Mouse (Mus musculus) G1E (cell line): Measurements from ENCODE around the gene Best3. TPM values are rescaled to one million over a fixed set of nuclear protein-coding genes. Genes with fewer than 3 reads are reported as not detected.

Experiments
- ATAC-seq: 2 replicates; pipeline ENCODE4 v1.8.0; 2016; ENCODE audit warnings: mild to moderate bottlenecking; ENCODE audit not compliant: insufficient number of reproducible peaks, poor library complexity, low FRiP score, severe bottlenecking; ENCODE audit errors: extremely low read depth
- DNase-seq: peaks from one replicate; pipeline ENCODE4 v3.0.0; 2012; ENCODE audit warnings: low spot score
- H3K27me3 ChIP-seq: 2 replicates; pipeline ENCODE4 v1.6.1; 2012; ENCODE audit warnings: mild to moderate bottlenecking, low read length, inconsistent platforms; ENCODE audit not compliant: insufficient read depth
- H3K36me3 ChIP-seq: replicated peaks from 2 replicates; pipeline ENCODE3; 2012; ENCODE audit warnings: mild to moderate bottlenecking, inconsistent platforms
- H3K4me1 ChIP-seq: 2 replicates; pipeline ENCODE4 v1.6.1; 2012; ENCODE audit warnings: low read depth, low read length, inconsistent platforms, mixed read lengths; ENCODE audit not compliant: insufficient read depth
- H3K4me3 ChIP-seq: 2 replicates; pipeline ENCODE4 v1.5.1; 2012; ENCODE audit warnings: low read depth, mild to moderate bottlenecking, inconsistent platforms, low read length, moderate library complexity, mixed read lengths
- H3K9me3 ChIP-seq: replicated peaks from 2 replicates; pipeline ENCODE4 v1.6.1; 2012; ENCODE audit warnings: inconsistent platforms
- CTCF ChIP-seq: IDR thresholded peaks from 2 replicates; pipeline ENCODE4 v1.5.1; 2012; ENCODE audit warnings: low read depth, low read length, inconsistent platforms, mixed read lengths
- GATA1 ChIP-seq: IDR thresholded peaks from 2 replicates; pipeline ENCODE4 v1.6.1; 2012; ENCODE audit warnings: borderline replicate concordance, low read length, inconsistent platforms, mixed read lengths
- GATA2 ChIP-seq: IDR thresholded peaks from 2 replicates; pipeline ENCODE4 v1.6.1; 2012; ENCODE audit warnings: low read depth, low read length, inconsistent platforms, borderline replicate concordance
- POLR2AphosphoS5 ChIP-seq: IDR thresholded peaks from 2 replicates; pipeline ENCODE4 v1.6.1; 2012; ENCODE audit warnings: low read depth, low read length, inconsistent platforms; ENCODE audit not compliant: insufficient replicate concordance
- TAL1 ChIP-seq: conservative IDR thresholded peaks from 2 replicates; pipeline ENCODE4 v1.6.1; 2012; ENCODE audit warnings: low read depth, low read length, inconsistent platforms, mixed read lengths
- polyA plus RNA-seq: library from polyadenylated mRNA; stranded (reverse); fragments of >175 nt; gene quantifications from 2 replicates; pipeline ENCODE4 v1.2.3, GENCODE M21; 2012
- total RNA-seq, 2 experiments: library from RNA; stranded (forward) in 1 of 2; stranded (reverse) in 1 of 2; fragments of 200-1000 nt in 1 of 2; fragments of >200 nt in 1 of 2; fragmentation: Nextera tagmentation in 1 of 2; gene quantifications; 2 replicates each; pipeline ENCODE4 v1.2.3; 2014 to 2017

Gene Best3
- total and polyA plus RNA-seq, 3 experiments = not detected

GRCm38 (mm10) chr10:117062894-117063253, 76.8 kb downstream of the Best3 start:
- Histone ChIP-seq H3K9me3 (no peaks in the 10 kb centered on the region), H3K36me3 (peaks cover 45% of the 10 kb centered on the region), H3K4me3 (peak overlapping the region; percentile 93), H3K27me3 (no peaks in the 10 kb centered on the region), H3K4me1 (peaks cover 42% of the 10 kb centered on the region)
- peak; percentile 36 for DNase-seq
- TF ChIP-seq GATA2 (no peak), POLR2AphosphoS5 (no peak), GATA1 (no peak), TAL1 (no peak), CTCF (no peak)
- peak; percentile 52 for ATAC-seq

GRCm38 (mm10) chr10:117063254-117064021, 77.3 kb downstream of the Best3 start, which contains the start of gene Cct2:
Gene Cct2, minus strand, starts transcription at chr10:117063814.
- TF ChIP-seq GATA2 (no peak), TAL1 (no peak), CTCF (no peak), GATA1 (no peak), POLR2AphosphoS5 (no peak)
- peaks cover 39% of the 10 kb centered on the region for H3K36me3 ChIP-seq
- peaks cover 37% of the 10 kb centered on the region for H3K4me1 ChIP-seq
- peak within 1 kb of the TSS; percentile 93 for H3K4me3 ChIP-seq
- H3K9me3 ChIP-seq = no peaks in the 10 kb centered on the region
- ATAC-seq (peak; percentile 77), DNase-seq (peak; percentile 89)
- no peaks in the 10 kb centered on the region for H3K27me3 ChIP-seq

- no peak for TF ChIP-seq CTCF
- H3K36me3 ChIP-seq = peaks cover 37% of the 10 kb centered on the region
- peak overlapping the region; percentile 50; the same call in 1 of the 2 replicates for H3K4me3 ChIP-seq
- H3K9me3 ChIP-seq = no peaks in the 10 kb centered on the region
- peaks cover 31% of the 10 kb centered on the region for H3K4me1 ChIP-seq
- ATAC-seq (no peak), DNase-seq (no peak)
- no peaks in the 10 kb centered on the region for H3K27me3 ChIP-seq
Measured at GRCm38 (mm10) chr10:117064076-117064475, 78.0 kb downstream of the Best3 start.

GRCm38 (mm10) chr10:117069109-117069508, 83.0 kb downstream of the Best3 start:
- no peak for ATAC-seq
- Histone ChIP-seq H3K4me1 (peaks cover 6% of the 10 kb centered on the region), H3K9me3 (peaks cover 3% of the 10 kb centered on the region), H3K27me3 (no peaks in the 10 kb centered on the region), H3K36me3 (peaks cover 47% of the 10 kb centered on the region), H3K4me3 (no peak overlapping the region)
- TF ChIP-seq CTCF = no peak
- no peak for DNase-seq

- Histone ChIP-seq H3K4me1 (peaks cover 4% of the 10 kb centered on the region), H3K27me3 (no peaks in the 10 kb centered on the region), H3K9me3 (peaks cover 3% of the 10 kb centered on the region), H3K36me3 (peaks cover 74% of the 10 kb centered on the region), H3K4me3 (no peak overlapping the region)
- no peak for DNase-seq
- ATAC-seq = no peak
- TF ChIP-seq TAL1 = no peak
- no peak for TF ChIP-seq GATA1
- no peak for TF ChIP-seq POLR2AphosphoS5
- no peak for TF ChIP-seq CTCF
- no peak for TF ChIP-seq GATA2
Measured at GRCm38 (mm10) chr10:117072191-117072888, 86.2 kb downstream of the Best3 start.

- no peak for TF ChIP-seq POLR2AphosphoS5
- TF ChIP-seq TAL1 = no peak
- no peak for TF ChIP-seq GATA2
- no peak for TF ChIP-seq CTCF
- no peak for TF ChIP-seq GATA1
- peaks cover 3% of the 10 kb centered on the region for H3K9me3 ChIP-seq
- no peak overlapping the region for H3K4me3 ChIP-seq
- H3K36me3 ChIP-seq = peaks cover 80% of the 10 kb centered on the region
- peaks cover 4% of the 10 kb centered on the region for H3K4me1 ChIP-seq
- DNase-seq = no peak
- H3K27me3 ChIP-seq = no peaks in the 10 kb centered on the region
- no peak for ATAC-seq
Measured at GRCm38 (mm10) chr10:117073176-117073575, 87.1 kb downstream of the Best3 start.

Other genes starting within 250 kb of the Best3 start
- not detected in 2 replicates for gene Myrfl, start 89.4 kb upstream of the Best3 start, total RNA-seq (2014; fragmentation: Nextera tagmentation)
- gene Myrfl, start 89.4 kb upstream of the Best3 start, total RNA-seq (2017) = 0.11 TPM in 1 of 2 replicates, not detected in the other
- not detected in 2 replicates for gene Myrfl, start 89.4 kb upstream of the Best3 start, polyA plus RNA-seq
- 14.0 and 14.3 TPM in 2 replicates for gene Rab3ip, start 35.5 kb upstream of the Best3 start, total RNA-seq (2014; fragmentation: Nextera tagmentation)
- 14.4 and 18.8 TPM in 2 replicates for gene Rab3ip, start 35.5 kb upstream of the Best3 start, total RNA-seq (2017)
- gene Rab3ip, start 35.5 kb upstream of the Best3 start, polyA plus RNA-seq = 12.8 and 15.2 TPM in 2 replicates
- gene Gm10271, start 13.7 kb upstream of the Best3 start, total RNA-seq (2014; fragmentation: Nextera tagmentation) = not detected in 2 replicates
- not detected in 2 replicates for gene Gm10271, start 13.7 kb upstream of the Best3 start, total RNA-seq (2017)
- gene Gm10271, start 13.7 kb upstream of the Best3 start, polyA plus RNA-seq = not detected in 2 replicates
- not detected in 2 replicates for gene Lrrc10, start 59.0 kb downstream of the Best3 start, total RNA-seq (2014; fragmentation: Nextera tagmentation)
- gene Lrrc10, start 59.0 kb downstream of the Best3 start, total RNA-seq (2017) = 0.06 TPM in 1 of 2 replicates, not detected in the other
- 0.04 and 0.13 TPM in 2 replicates for gene Lrrc10, start 59.0 kb downstream of the Best3 start, polyA plus RNA-seq
- gene Cct2, start 77.5 kb downstream of the Best3 start, total RNA-seq (2014; fragmentation: Nextera tagmentation) = 535 and 554 TPM in 2 replicates
- 620 and 644 TPM in 2 replicates for gene Cct2, start 77.5 kb downstream of the Best3 start, total RNA-seq (2017)
- 38.5 and 38.6 TPM in 2 replicates for gene Cct2, start 77.5 kb downstream of the Best3 start, polyA plus RNA-seq
- gene Frs2, start 162.2 kb downstream of the Best3 start, total RNA-seq (2014; fragmentation: Nextera tagmentation) = 105 and 107 TPM in 2 replicates
- gene Frs2, start 162.2 kb downstream of the Best3 start, total RNA-seq (2017) = 15.9 and 19.6 TPM in 2 replicates
- 12.8 and 16.6 TPM in 2 replicates for gene Frs2, start 162.2 kb downstream of the Best3 start, polyA plus RNA-seq
- 34.2 and 35.2 TPM in 2 replicates for gene Yeats4, start 238.2 kb downstream of the Best3 start, total RNA-seq (2014; fragmentation: Nextera tagmentation)
- gene Yeats4, start 238.2 kb downstream of the Best3 start, total RNA-seq (2017) = 72.3 and 83.9 TPM in 2 replicates
- gene Yeats4, start 238.2 kb downstream of the Best3 start, polyA plus RNA-seq = 75.8 and 92.3 TPM in 2 replicates